Mouse (Mus musculus) bone marrow macrophage, adult 2 months (primary cell): ENCODE data around the gene Catsperg1. TPM values are rescaled to one million over a fixed set of nuclear protein-coding genes. Genes with fewer than 3 reads are reported as not detected.
A peak's percentile ranks its signal among the peaks of the same experiment; 100 is the strongest.
"Not testable (repeated sequence)": the region's sequence is repeated elsewhere in the genome, so short reads cannot be mapped to it uniquely, and the experiment has no call there.

Experiments
- H3K27ac ChIP-seq: 2 replicates; pipeline ENCODE4 v1.5.1; 2012; ENCODE audit warnings: low read depth, low read length; ENCODE audit not compliant: insufficient read depth
- H3K4me1 ChIP-seq: 2 replicates; pipeline ENCODE4 v1.6.1; 2012; ENCODE audit warnings: low read length; ENCODE audit not compliant: control insufficient read depth, insufficient read depth
- H3K4me3 ChIP-seq: 2 replicates; pipeline ENCODE4 v1.5.1; 2012; ENCODE audit warnings: mild to moderate bottlenecking, low read length, moderate library complexity; ENCODE audit not compliant: insufficient read depth
- CTCF ChIP-seq: IDR thresholded peaks from 2 replicates; pipeline ENCODE4 v1.5.1; 2012; ENCODE audit warnings: low read depth, mild to moderate bottlenecking, low read length, moderate library complexity
- POLR2A ChIP-seq: IDR thresholded peaks from 2 replicates; pipeline ENCODE4 v1.6.1; 2012; ENCODE audit warnings: mild to moderate bottlenecking, low read depth, low read length, borderline replicate concordance
- polyA plus RNA-seq: library from polyadenylated mRNA; stranded (reverse); fragments of >200 nt; gene quantifications from 2 replicates; pipeline ENCODE4 v1.2.4, GENCODE M21; 2012; ENCODE audit not compliant: missing spikeins, insufficient read depth, insufficient read length

Gene Catsperg1
- polyA plus RNA-seq, 1 experiment = 4.0 TPM

- peak overlapping the region; percentile 48 for H3K4me3 ChIP-seq
- TF ChIP-seq CTCF (no peak), POLR2A (no peak)
- peak overlapping the region; percentile 73 for H3K27ac ChIP-seq
- peaks cover 6% of the 10 kb centered on the region; the same call in 1 of the 2 replicates for H3K4me1 ChIP-seq
These were observed 2.2 kb downstream of the Catsperg1 start for GRCm38 (mm10) chr7:29211415-29212198.

- Histone ChIP-seq H3K4me3 (peak overlapping the region; percentile 55), H3K27ac (peak overlapping the region; percentile 73)
- not testable (repeated sequence) for H3K4me1 ChIP-seq
These were observed 2.8 kb downstream of the Catsperg1 start for GRCm38 (mm10) chr7:29211013-29211412.

GRCm38 (mm10) chr7:29202577-29202976 lies 11.3 kb downstream of the Catsperg1 start:
- TF ChIP-seq CTCF = no peak
- no peak for TF ChIP-seq POLR2A

GRCm38 (mm10) chr7:29194230-29194629 lies 19.6 kb downstream of the Catsperg1 start:
- not testable (repeated sequence) for H3K4me3 ChIP-seq, H3K27ac ChIP-seq, H3K4me1 ChIP-seq

More at GRCm38 (mm10) chr7:29202577-29202976, 11.3 kb downstream of the Catsperg1 start:
- Histone ChIP-seq H3K27ac (no peak overlapping the region), H3K4me1 (peaks cover 4% of the 10 kb centered on the region), H3K4me3 (no peak overlapping the region)

- H3K4me3 ChIP-seq, H3K27ac ChIP-seq, H3K4me1 ChIP-seq: not testable (repeated sequence)
These were observed 32.5 kb downstream of the Catsperg1 start for GRCm38 (mm10) chr7:29181323-29181722.

GRCm38 (mm10) chr7:29180854-29181236 lies 33.0 kb downstream of the Catsperg1 start:
- Histone ChIP-seq H3K4me3 (no peak overlapping the region), H3K27ac (no peak overlapping the region), H3K4me1 (peaks cover 7% of the 10 kb centered on the region)
- TF ChIP-seq POLR2A (no peak), CTCF (no peak)

- TF ChIP-seq POLR2A (0 out of 2 replicates have a peak, but pooled peaks have one; percentile 6), CTCF (no peak)
These were observed 33.6 kb downstream of the Catsperg1 start, which contains the start of gene Psmd8 for GRCm38 (mm10) chr7:29180077-29180853. Psmd8 (minus strand) TSS chr7:29180701.

GRCm38 (mm10) chr7:29179323-29179722 lies 34.5 kb downstream of the Catsperg1 start:
- peak overlapping the region; percentile 89 for H3K27ac ChIP-seq
- TF ChIP-seq POLR2A (no peak), CTCF (no peak)

More at GRCm38 (mm10) chr7:29180077-29180853, 33.6 kb downstream of the Catsperg1 start, which contains the start of gene Psmd8:
- peak within 1 kb of the TSS; percentile 76 for H3K4me3 ChIP-seq
- peak within 1 kb of the TSS; percentile 89 for H3K27ac ChIP-seq
- peaks cover 7% of the 10 kb centered on the region for H3K4me1 ChIP-seq

GRCm38 (mm10) chr7:29178106-29178505 lies 35.7 kb downstream of the Catsperg1 start:
- peak overlapping the region; percentile 89; the same call in 1 of the 2 replicates for H3K27ac ChIP-seq
- H3K4me1 ChIP-seq = peaks cover 7% of the 10 kb centered on the region
- H3K4me3 ChIP-seq = peak overlapping the region; percentile 76
- no peak; the same call in 1 of the 2 replicates for TF ChIP-seq CTCF
- no peak for TF ChIP-seq POLR2A

More at GRCm38 (mm10) chr7:29179323-29179722, 34.5 kb downstream of the Catsperg1 start:
- peaks cover 7% of the 10 kb centered on the region for H3K4me1 ChIP-seq
- H3K4me3 ChIP-seq = peak overlapping the region; percentile 76
